Mouse (Mus musculus) stomach, postnatal 0 days (tissue): ENCODE results near the gene Ogfod3. TPM values are rescaled to one million over a fixed set of nuclear protein-coding genes. Genes with fewer than 3 reads are reported as not detected.

Experiments used
- ATAC-seq: fragments of 200-750 bp; cut with Nextera tagmentation; 2 replicates; pipeline ENCODE4 v1.8.0; 2017; ENCODE audit not compliant: low FRiP score, low TSS enrichment
- DNase-seq: peaks from one replicate; pipeline ENCODE4 v3.0.0-alpha.2; 2016; ENCODE audit warnings: low spot score
- H3K27ac ChIP-seq: fragments of 300-500 bp; sonication (generic); replicated peaks from 2 replicates; pipeline ENCODE4 v1.5.1; 2014; ENCODE audit warnings: mild to moderate bottlenecking, control low read depth
- H3K27me3 ChIP-seq: fragments of 300-500 bp; sonication (generic); 2 replicates; pipeline ENCODE4 v1.6.1; 2014; ENCODE audit warnings: low read length; ENCODE audit not compliant: control insufficient read depth, insufficient read depth
- H3K36me3 ChIP-seq: fragments of 300-500 bp; sonication (generic); 2 replicates; pipeline ENCODE4 v1.6.1; 2014; ENCODE audit warnings: low read length, mixed read lengths; ENCODE audit not compliant: control insufficient read depth, insufficient read depth
- H3K4me1 ChIP-seq: fragments of 300-500 bp; sonication (generic); replicated peaks from 2 replicates; pipeline ENCODE4 v1.6.1; 2014; ENCODE audit warnings: antibody characterized with exemption; ENCODE audit not compliant: control insufficient read depth, insufficient read depth
- H3K4me2 ChIP-seq: fragments of 300-500 bp; sonication (generic); replicated peaks from 2 replicates; pipeline ENCODE4 v1.6.1; 2014; ENCODE audit warnings: low read depth, mild to moderate bottlenecking, control low read depth, moderate library complexity
- H3K4me3 ChIP-seq: fragments of 300-500 bp; sonication (generic); 2 replicates; pipeline ENCODE4 v1.5.1; 2014; ENCODE audit warnings: low read depth, low read length, control low read depth
- H3K9ac ChIP-seq: fragments of 300-500 bp; sonication (generic); 2 replicates; pipeline ENCODE4 v1.6.1; 2014; ENCODE audit warnings: mild to moderate bottlenecking, low read length, control low read depth, mixed read lengths
- H3K9me3 ChIP-seq: fragments of 300-500 bp; sonication (generic); 2 replicates; pipeline ENCODE4 v1.6.1; 2016; ENCODE audit warnings: low read length; ENCODE audit not compliant: control insufficient read depth
- CTCF ChIP-seq: IDR thresholded peaks from 2 replicates; pipeline ENCODE4 v1.5.1; 2016; ENCODE audit warnings: antibody characterized with exemption, low read depth, mild to moderate bottlenecking, moderate library complexity
- EP300 ChIP-seq: optimal IDR thresholded peaks from 2 replicates; pipeline ENCODE3; 2016; ENCODE audit warnings: antibody characterized with exemption
- WGBS: fragments of 180-500 bp; shearing (Covaris S2); extraction: QIAGEN DNeasy Blood & Tissue Kit; methylation state at CpG from one replicate; pipeline ENCODE4 v1.1.7; 2014; 5-methylcytosine and 5-hydroxymethylcytosine counted together
- polyA plus RNA-seq: library from polyadenylated mRNA; unstranded; fragments of >200 nt; fragmentation: Nextera tagmentation; extraction: Ambion mirVana; gene quantifications from 2 replicates; pipeline ENCODE4 v1.2.1, GENCODE M21; 2015

Gene Ogfod3
- polyA plus RNA-seq, 1 experiment from 2014 or later: 22.2 TPM

GRCm38 (mm10) chr11:121235475-121236238 is 31.1 kb upstream of the Ogfod3 start:
- ATAC-seq (no peak), DNase-seq (peak; percentile 55)
- no peak overlapping the region for H3K9ac ChIP-seq

GRCm38 (mm10) chr11:121232706-121233105 is 28.2 kb upstream of the Ogfod3 start:
- H3K36me3 ChIP-seq: no peaks in the 10 kb centered on the region
- peaks cover 4% of the 10 kb centered on the region; the same call in 1 of the 2 replicates for H3K4me1 ChIP-seq
- H3K27me3 ChIP-seq: no peaks in the 10 kb centered on the region
- no peak overlapping the region for H3K4me2 ChIP-seq
- peak overlapping the region; percentile 30; the same call in 1 of the 2 replicates for H3K27ac ChIP-seq
- TF ChIP-seq CTCF: no peak
- TF ChIP-seq EP300: no peak
- 28% methylated on average over 4 of the region's 4 CpGs for WGBS
- no peak overlapping the region for H3K9ac ChIP-seq
- DNase-seq: peak; percentile 45
- no peaks in the 10 kb centered on the region for H3K9me3 ChIP-seq
- H3K4me3 ChIP-seq: no peak overlapping the region
- no peak for ATAC-seq

More at GRCm38 (mm10) chr11:121235475-121236238, 31.1 kb upstream of the Ogfod3 start:
- Histone ChIP-seq H3K4me1 (no peaks in the 10 kb centered on the region), H3K36me3 (no peaks in the 10 kb centered on the region; the same call in none of the 2 replicates), H3K4me2 (peak overlapping the region; percentile 54; the same call in 1 of the 2 replicates), H3K4me3 (no peak overlapping the region), H3K9me3 (no peaks in the 10 kb centered on the region), H3K27me3 (no peaks in the 10 kb centered on the region), H3K27ac (peak overlapping the region; percentile 99)
- TF ChIP-seq EP300 (no peak), CTCF (peak; percentile 65)
- 28% methylated on average over 9 of the region's 9 CpGs for WGBS

GRCm38 (mm10) chr11:121231628-121232291 is 27.2 kb upstream of the Ogfod3 start:
- ATAC-seq: no peak
- no peak overlapping the region for H3K4me3 ChIP-seq
- no peaks in the 10 kb centered on the region for H3K9me3 ChIP-seq
- DNase-seq: no peak
- no peak overlapping the region for H3K4me2 ChIP-seq
- no peak for TF ChIP-seq CTCF
- H3K4me1 ChIP-seq: peaks cover 4% of the 10 kb centered on the region; the same call in 1 of the 2 replicates
- H3K27ac ChIP-seq: no peak overlapping the region; the same call in 1 of the 2 replicates
- H3K27me3 ChIP-seq: no peaks in the 10 kb centered on the region
- 47% methylated on average over 4 of the region's 4 CpGs for WGBS
- no peaks in the 10 kb centered on the region for H3K36me3 ChIP-seq
- no peak overlapping the region for H3K9ac ChIP-seq

- Histone ChIP-seq H3K36me3 (no peaks in the 10 kb centered on the region), H3K4me3 (no peak overlapping the region), H3K4me1 (peaks cover 4% of the 10 kb centered on the region; the same call in 1 of the 2 replicates), H3K9me3 (no peaks in the 10 kb centered on the region), H3K27ac (no peak overlapping the region), H3K4me2 (no peak overlapping the region), H3K27me3 (no peaks in the 10 kb centered on the region), H3K9ac (no peak overlapping the region)
- TF ChIP-seq CTCF (no peak), EP300 (no peak)
- no peak for DNase-seq
- WGBS: 69% methylated on average over 4 of the region's 4 CpGs
- ATAC-seq: no peak
These were observed 26.7 kb upstream of the Ogfod3 start for GRCm38 (mm10) chr11:121231191-121231590.

GRCm38 (mm10) chr11:121229018-121229439 is 24.5 kb upstream of the Ogfod3 start, which contains the start of gene Cybc1:
Gene Cybc1, minus strand, starts transcription at chr11:121229322.
- Histone ChIP-seq H3K36me3 (peaks cover 11% of the 10 kb centered on the region; the same call in 1 of the 2 replicates), H3K27me3 (no peaks in the 10 kb centered on the region), H3K27ac (peak within 1 kb of the TSS; percentile 84), H3K9me3 (no peaks in the 10 kb centered on the region), H3K4me2 (peak within 1 kb of the TSS; percentile 77), H3K4me3 (peak within 1 kb of the TSS; percentile 57), H3K9ac (peak within 1 kb of the TSS; percentile 63), H3K4me1 (peaks cover 6% of the 10 kb centered on the region; the same call in 1 of the 2 replicates)
- DNase-seq (peak; percentile 86), ATAC-seq (peak; percentile 85)
- under 1% methylated on average over 23 of the region's 23 CpGs for WGBS
- TF ChIP-seq CTCF (no peak), EP300 (no peak)
